Mouse (Mus musculus): Measurements from ENCODE around the gene Prom2. TPM values are rescaled to one million over a fixed set of nuclear protein-coding genes. Genes with fewer than 3 reads are reported as not detected.
A peak's percentile ranks its signal among the peaks of the same experiment; 100 is the strongest.

Prom2 gene
- polyA plus RNA-seq, 1 experiment from 2014 or later: 0.04 TPM

- Histone ChIP-seq H3K4me3 (replicated peaks; ENCODE audit: low read length) (no peak overlapping the region), H3K9me3 (ENCODE audit: control insufficient read depth, low read length) (no peaks in the 10 kb centered on the region), H3K27ac (no peak overlapping the region), H3K27me3 (ENCODE audit: control insufficient read depth, insufficient read depth, low read length) (no peaks in the 10 kb centered on the region), H3K4me2 (replicated peaks) (no peak overlapping the region), H3K9ac (no peak overlapping the region; the same call in 1 of the 2 replicates), H3K36me3 (replicated peaks; ENCODE audit: control insufficient read depth, insufficient read depth) (no peaks in the 10 kb centered on the region), H3K4me1 (replicated peaks; ENCODE audit: control insufficient read depth, insufficient read depth, low read length) (peaks cover 32% of the 10 kb centered on the region)
- ATAC-seq (ENCODE audit: low FRiP score) (no peak), DNase-seq (ENCODE audit: low spot score) (no peak)
- WGBS: 72% methylated on average over 8 of the region's 8 CpGs
Measured at GRCm38 (mm10) chr2:127517081-127517480, 24.2 kb downstream of the Prom2 start.

DNA sequence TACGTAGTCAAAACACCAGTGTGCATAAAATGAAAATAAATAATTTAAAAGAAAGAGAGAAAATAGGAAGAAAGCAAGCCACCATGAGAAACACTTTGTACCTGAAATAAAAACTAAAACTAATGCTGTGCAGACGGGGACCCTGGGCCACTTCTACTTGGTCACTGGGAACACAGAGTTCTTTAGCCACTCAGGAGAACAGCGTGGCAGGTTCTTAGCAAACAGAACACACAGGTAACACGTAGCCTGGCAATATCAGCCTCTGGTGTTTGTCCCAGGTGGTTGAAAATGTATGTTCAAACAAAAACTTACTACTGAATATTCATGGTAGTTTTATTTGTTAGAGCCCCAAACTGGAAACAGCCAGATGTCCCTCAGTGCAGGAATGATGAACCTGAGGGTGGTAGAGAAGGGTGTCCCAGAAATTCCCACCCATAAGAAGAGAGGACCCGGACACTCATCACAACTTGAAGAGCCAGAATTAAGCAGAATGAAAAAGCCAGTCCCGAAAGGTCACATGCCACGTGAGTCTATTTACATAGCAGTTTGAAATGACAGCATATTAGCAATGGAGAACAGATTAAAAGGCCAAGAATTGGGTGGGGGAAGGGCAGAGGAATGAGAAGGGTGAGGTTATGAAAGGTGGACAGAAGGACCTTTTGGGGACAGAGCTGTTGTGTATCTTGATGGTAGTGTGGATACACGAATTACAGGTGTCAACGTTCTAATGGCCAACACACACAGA, 26.7 kb downstream of the Prom2 start:
- Histone ChIP-seq H3K4me1 (replicated peaks; ENCODE audit: control insufficient read depth, insufficient read depth, low read length) (0 out of 2 replicates have a peak, but pooled peaks cover 7% of the 10 kb centered on the region), H3K27me3 (ENCODE audit: control insufficient read depth, insufficient read depth, low read length) (no peaks in the 10 kb centered on the region), H3K9ac (no peak overlapping the region), H3K36me3 (replicated peaks; ENCODE audit: control insufficient read depth, insufficient read depth) (no peaks in the 10 kb centered on the region), H3K9me3 (ENCODE audit: control insufficient read depth, low read length) (no peaks in the 10 kb centered on the region), H3K27ac (no peak overlapping the region), H3K4me3 (replicated peaks; ENCODE audit: low read length) (no peak overlapping the region), H3K4me2 (replicated peaks) (no peak overlapping the region)
- no peak for ATAC-seq (ENCODE audit: low FRiP score)
- 83% methylated on average over 9 of the region's 9 CpGs for WGBS
- DNase-seq (ENCODE audit: low spot score): no peak

DNA sequence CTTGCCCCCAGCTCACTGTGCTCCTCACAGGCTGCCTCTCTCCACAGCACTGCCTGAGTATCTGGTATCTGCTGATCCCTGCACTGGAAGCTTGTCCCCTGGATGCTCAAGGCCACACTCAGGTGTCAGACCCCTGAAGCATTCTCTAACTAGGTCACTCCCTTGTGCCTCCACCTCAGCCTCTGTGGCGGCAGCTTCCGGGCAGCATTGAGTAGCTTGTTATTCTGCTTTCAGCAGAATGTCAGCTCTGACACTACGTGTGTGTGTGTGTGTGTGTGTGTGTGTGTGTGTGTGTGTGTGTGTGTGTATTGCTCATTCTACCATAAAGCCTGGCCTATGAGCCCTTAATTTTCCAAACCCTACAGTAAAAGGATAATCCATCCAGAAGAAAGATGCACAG, 28.0 kb downstream of the Prom2 start:
- Histone ChIP-seq H3K27ac (no peak overlapping the region), H3K9ac (no peak overlapping the region), H3K27me3 (ENCODE audit: control insufficient read depth, insufficient read depth, low read length) (no peaks in the 10 kb centered on the region), H3K4me2 (replicated peaks) (no peak overlapping the region), H3K4me3 (replicated peaks; ENCODE audit: low read length) (no peak overlapping the region), H3K9me3 (ENCODE audit: control insufficient read depth, low read length) (no peaks in the 10 kb centered on the region), H3K36me3 (replicated peaks; ENCODE audit: control insufficient read depth, insufficient read depth) (no peaks in the 10 kb centered on the region), H3K4me1 (replicated peaks; ENCODE audit: control insufficient read depth, insufficient read depth, low read length) (no peaks in the 10 kb centered on the region)
- WGBS: 39% methylated on average over 3 of the region's 3 CpGs
- no peak for DNase-seq (ENCODE audit: low spot score)
- ATAC-seq (ENCODE audit: low FRiP score): no peak

- no peak overlapping the region for H3K27ac ChIP-seq
- no peaks in the 10 kb centered on the region for H3K36me3 ChIP-seq (replicated peaks; ENCODE audit: control insufficient read depth, insufficient read depth)
- no peak overlapping the region for H3K4me3 ChIP-seq (replicated peaks; ENCODE audit: low read length)
- H3K27me3 ChIP-seq (ENCODE audit: control insufficient read depth, insufficient read depth, low read length): no peaks in the 10 kb centered on the region
- ATAC-seq (ENCODE audit: low FRiP score) (no peak), DNase-seq (ENCODE audit: low spot score) (no peak)
- 0 out of 2 replicates have a peak, but pooled peaks cover 5% of the 10 kb centered on the region for H3K4me1 ChIP-seq (replicated peaks; ENCODE audit: control insufficient read depth, insufficient read depth, low read length)
- no peak overlapping the region for H3K4me2 ChIP-seq (replicated peaks)
- no peaks in the 10 kb centered on the region for H3K9me3 ChIP-seq (ENCODE audit: control insufficient read depth, low read length)
- WGBS: 31% methylated on average over 4 of the region's 4 CpGs
- H3K9ac ChIP-seq: no peak overlapping the region
Measured at GRCm38 (mm10) chr2:127511426-127511825, 29.8 kb downstream of the Prom2 start.

DNA sequence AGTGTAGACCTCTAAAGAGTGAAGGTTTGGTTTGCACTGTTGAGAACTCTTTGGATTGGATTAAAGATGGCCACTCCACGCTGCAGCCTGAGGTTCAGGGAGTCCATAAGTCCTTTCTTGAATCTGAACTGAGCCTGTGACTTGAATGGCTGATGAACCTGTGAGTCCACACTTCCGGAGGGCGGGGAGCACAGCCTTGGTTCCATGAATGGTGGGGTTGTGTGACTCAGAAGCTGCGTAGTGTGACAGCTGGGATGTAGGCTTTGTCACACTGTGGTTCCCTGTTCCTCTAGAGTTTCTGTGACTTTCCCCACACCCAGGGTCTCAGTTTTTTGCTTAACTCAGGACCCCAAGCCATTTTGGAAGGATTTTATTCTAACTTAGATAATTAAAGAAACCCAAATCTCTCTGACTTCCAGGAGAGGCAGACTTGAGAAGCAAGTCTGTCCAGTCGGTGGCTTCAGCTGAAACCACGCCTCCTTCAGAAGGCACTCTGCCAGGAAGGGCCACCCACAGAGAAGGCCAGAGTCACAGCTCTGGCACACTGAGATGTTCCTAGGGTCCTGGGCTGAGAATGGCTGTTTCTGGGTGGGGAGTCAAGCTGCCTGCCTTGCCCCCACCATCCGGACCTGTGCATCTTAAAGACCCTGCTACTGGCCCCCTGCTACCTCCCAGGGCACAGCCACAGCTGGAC, 33.2 kb downstream of the Prom2 start:
- Histone ChIP-seq H3K27me3 (ENCODE audit: control insufficient read depth, insufficient read depth, low read length) (no peaks in the 10 kb centered on the region), H3K36me3 (replicated peaks; ENCODE audit: control insufficient read depth, insufficient read depth) (no peaks in the 10 kb centered on the region), H3K9me3 (ENCODE audit: control insufficient read depth, low read length) (no peaks in the 10 kb centered on the region), H3K27ac (no peak overlapping the region), H3K4me1 (replicated peaks; ENCODE audit: control insufficient read depth, insufficient read depth, low read length) (0 out of 2 replicates have a peak, but pooled peaks cover 5% of the 10 kb centered on the region), H3K4me2 (replicated peaks) (no peak overlapping the region), H3K4me3 (replicated peaks; ENCODE audit: low read length) (no peak overlapping the region), H3K9ac (no peak overlapping the region)
- WGBS: 59% methylated on average over 7 of the region's 7 CpGs
- DNase-seq (ENCODE audit: low spot score): no peak
- ATAC-seq (ENCODE audit: low FRiP score): no peak

GRCm38 (mm10) chr2:127507077-127507774, 34.0 kb downstream of the Prom2 start:
- DNase-seq (ENCODE audit: low spot score): peak; percentile 93
- no peaks in the 10 kb centered on the region for H3K27me3 ChIP-seq (ENCODE audit: control insufficient read depth, insufficient read depth, low read length)
- no peak overlapping the region for H3K4me2 ChIP-seq (replicated peaks)
- no peak overlapping the region for H3K4me3 ChIP-seq (replicated peaks; ENCODE audit: low read length)
- H3K36me3 ChIP-seq (replicated peaks; ENCODE audit: control insufficient read depth, insufficient read depth): no peaks in the 10 kb centered on the region
- H3K9ac ChIP-seq: no peak overlapping the region
- no peaks in the 10 kb centered on the region for H3K9me3 ChIP-seq (ENCODE audit: control insufficient read depth, low read length)
- WGBS: 28% methylated on average over 7 of the region's 7 CpGs
- H3K4me1 ChIP-seq (replicated peaks; ENCODE audit: control insufficient read depth, insufficient read depth, low read length): 0 out of 2 replicates have a peak, but pooled peaks cover 5% of the 10 kb centered on the region
- peak; percentile 58; the same call in 1 of the 2 replicates for ATAC-seq (ENCODE audit: low FRiP score)
- no peak overlapping the region for H3K27ac ChIP-seq

DNA sequence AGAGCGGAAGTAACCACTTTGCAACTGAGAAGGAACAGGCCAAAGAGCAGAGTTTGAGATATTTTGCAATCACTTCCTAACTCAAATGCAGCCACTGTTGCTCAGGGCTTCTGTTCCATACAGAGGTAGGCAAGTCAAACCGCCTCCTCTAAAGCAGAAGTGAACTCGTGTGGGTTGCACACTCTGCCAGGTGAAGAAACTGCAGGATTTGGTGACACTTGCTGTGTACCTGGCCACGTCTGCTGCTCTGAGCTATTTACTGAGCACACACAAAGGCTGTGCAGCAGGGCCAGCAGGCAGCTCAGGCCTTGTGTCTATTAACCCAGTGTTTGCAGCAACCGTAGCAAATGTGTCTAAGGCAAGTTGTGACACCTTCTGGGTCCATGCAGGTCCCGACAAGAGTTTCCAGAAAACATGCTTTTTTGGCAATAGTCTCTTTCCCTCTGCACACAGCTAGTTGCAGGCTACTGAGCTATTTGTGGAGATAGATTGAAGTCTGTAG, 35.1 kb downstream of the Prom2 start:
- no peaks in the 10 kb centered on the region for H3K9me3 ChIP-seq (ENCODE audit: control insufficient read depth, low read length)
- H3K9ac ChIP-seq: no peak overlapping the region
- 84% methylated on average over 6 of the region's 6 CpGs for WGBS

GRCm38 (mm10) chr2:127505196-127505595, 36.1 kb downstream of the Prom2 start:
- DNase-seq (ENCODE audit: low spot score) (no peak), ATAC-seq (ENCODE audit: low FRiP score) (no peak)
- no peak overlapping the region for H3K4me3 ChIP-seq (replicated peaks; ENCODE audit: low read length)
- no peaks in the 10 kb centered on the region for H3K27me3 ChIP-seq (ENCODE audit: control insufficient read depth, insufficient read depth, low read length)
- H3K9ac ChIP-seq: no peak overlapping the region; the same call in 1 of the 2 replicates
- WGBS: 80% methylated on average over 4 of the region's 4 CpGs
- H3K4me2 ChIP-seq (replicated peaks): no peak overlapping the region
- H3K27ac ChIP-seq: no peak overlapping the region
- no peaks in the 10 kb centered on the region for H3K36me3 ChIP-seq (replicated peaks; ENCODE audit: control insufficient read depth, insufficient read depth)
- H3K9me3 ChIP-seq (ENCODE audit: control insufficient read depth, low read length): no peaks in the 10 kb centered on the region
- 0 out of 2 replicates have a peak, but pooled peaks cover 5% of the 10 kb centered on the region for H3K4me1 ChIP-seq (replicated peaks; ENCODE audit: control insufficient read depth, insufficient read depth, low read length)

More for the DNA sequence above, 35.1 kb downstream of the Prom2 start:
- ATAC-seq (ENCODE audit: low FRiP score) (no peak), DNase-seq (ENCODE audit: low spot score) (no peak)
- 0 out of 2 replicates have a peak, but pooled peaks cover 5% of the 10 kb centered on the region for H3K4me1 ChIP-seq (replicated peaks; ENCODE audit: control insufficient read depth, insufficient read depth, low read length)
- H3K27ac ChIP-seq: no peak overlapping the region
- H3K27me3 ChIP-seq (ENCODE audit: control insufficient read depth, insufficient read depth, low read length): no peaks in the 10 kb centered on the region
- no peak overlapping the region for H3K4me3 ChIP-seq (replicated peaks; ENCODE audit: low read length)
- H3K36me3 ChIP-seq (replicated peaks; ENCODE audit: control insufficient read depth, insufficient read depth): no peaks in the 10 kb centered on the region
- H3K4me2 ChIP-seq (replicated peaks): no peak overlapping the region
